Mouse (Mus musculus): Measurements from ENCODE around the gene Slc35d2.

Gene Slc35d2

GRCm38 (mm10) chr13:64050895-64051294, 78.3 kb downstream of the Slc35d2 start:
- DNase-seq: no peak

DNA sequence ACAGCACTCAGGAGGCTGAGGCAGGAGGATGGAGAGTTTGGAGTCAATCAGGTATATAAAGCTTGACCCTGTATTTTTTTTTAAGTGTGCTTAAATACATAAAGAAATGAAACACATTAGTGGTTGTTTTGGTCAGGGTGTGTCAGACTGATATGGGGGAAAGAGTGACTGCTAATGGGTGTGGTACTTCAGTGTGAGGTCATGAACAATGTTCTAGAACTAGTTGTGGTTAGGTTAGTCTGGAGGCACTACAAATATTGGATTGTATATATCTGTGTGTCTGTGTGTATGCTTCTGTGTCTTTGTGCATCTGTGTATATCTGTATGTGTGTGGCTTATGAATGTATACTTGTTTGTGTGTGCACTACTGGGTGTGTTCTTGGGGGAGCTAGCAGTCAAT, 79.6 kb downstream of the Slc35d2 start:
- no peak for DNase-seq

GRCm38 (mm10) chr13:64048467-64048866, 80.7 kb downstream of the Slc35d2 start:
- DNase-seq: no peak
